Mouse (Mus musculus) megakaryocyte, embryonic 14.5 days (primary cell): ENCODE data around the gene Lrrc18.

ENCODE experiments used
- FLI1 ChIP-seq: IDR thresholded peaks from 2 replicates; pipeline ENCODE4 v1.6.1; 2012; ENCODE audit warnings: low read length, inconsistent platforms, mixed read lengths
- GATA1 ChIP-seq: IDR thresholded peaks from 3 replicates; pipeline ENCODE4 v1.6.1; 2012; ENCODE audit warnings: mixed read lengths, low read length, inconsistent platforms, borderline replicate concordance

DNA sequence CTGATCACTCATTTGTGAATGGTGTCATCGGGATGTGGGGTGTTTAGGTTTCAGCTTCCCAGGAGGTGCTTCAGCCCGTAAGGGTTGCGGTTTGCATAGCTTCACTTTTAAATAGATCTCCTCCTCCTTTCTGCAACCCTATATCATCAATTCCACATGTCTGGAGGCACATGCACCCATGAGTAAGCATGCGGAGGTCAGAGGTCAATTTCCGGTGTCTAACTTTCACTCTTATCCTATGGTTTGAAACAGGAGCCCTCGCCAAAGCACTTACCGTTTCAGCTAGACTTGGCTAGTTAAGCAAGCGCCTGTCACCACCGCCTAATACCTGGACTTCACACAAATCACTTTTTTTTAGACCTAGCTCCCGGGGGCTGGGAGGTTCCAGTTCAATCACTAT is 26.4 kb upstream of the Lrrc18 start:
- TF ChIP-seq GATA1 (no peak), FLI1 (no peak)
